In genomic region chr9:107634406-107635278, GRCm38 (mm10) we compare ENCODE assay signal across 8 mouse cellular contexts. TPM values are rescaled to one million over a fixed set of nuclear protein-coding genes. Genes with fewer than 3 reads are reported as not detected.
DNase-seq lines count a peak whose midpoint lies in the region; ATAC-seq and TF ChIP-seq lines count a peak whose summit lies in the region.

No protein-coding gene starts in this region.

- DNase-seq in cerebellum, adult 2 months, result no peak
- peak; percentile 51 for DNase-seq in thymus, adult 2 months
- no peak for DNase-seq in thymus, postnatal 10 days (ENCODE audit: low spot score in 2 of 2)
- no peak for DNase-seq in retina, postnatal 1 day
- no peak for DNase-seq in retina, embryonic 14.5 days (ENCODE audit: low spot score)

- peak overlapping the region; percentile 60 for H3K27ac ChIP-seq in cerebellum, adult 2 months (ENCODE audit: insufficient read depth, low read length)
- peak overlapping the region; percentile 77 for H3K27ac ChIP-seq in thymus, adult 2 months (ENCODE audit: control insufficient read depth, insufficient read depth, low read length)
- peak overlapping the region; percentile 83 for H3K27ac ChIP-seq in intestine, postnatal 0 days (ENCODE audit: low read depth, low read length)

- TF ChIP-seq POLR2A in cerebellum, adult 2 months (IDR thresholded peaks at IDR 0.05; ENCODE audit: borderline replicate concordance, insufficient read depth, low read length), result no peak
- no peak for TF ChIP-seq POLR2A in thymus, adult 2 months (IDR thresholded peaks at IDR 0.05; ENCODE audit: control insufficient read depth, extremely low read depth, insufficient read depth, low read length, poor library complexity)

- no peaks in the 10 kb centered on the region for H3K9me3 ChIP-seq in intestine, postnatal 0 days (ENCODE audit: control insufficient read depth)

- ATAC-seq in cerebellum, adult (ENCODE audit: insufficient number of reproducible peaks, low FRiP score, low TSS enrichment), result no peak
- ATAC-seq in intestine, postnatal 0 days, result peak; percentile 3
- 0 out of 2 replicates have a peak, but pooled peaks have one; percentile 0 for ATAC-seq in neutrophil, adult 5-6 weeks (ENCODE audit: extremely low read depth, insufficient number of reproducible peaks, low FRiP score, poor library complexity, severe bottlenecking)

- H3K27me3 ChIP-seq in cerebellum, adult 2 months (ENCODE audit: control insufficient read depth, insufficient read depth, low read length), result no peaks in the 10 kb centered on the region
- H3K27me3 ChIP-seq in thymus, adult 2 months (ENCODE audit: control insufficient read depth, insufficient read depth, low read length), result no peaks in the 10 kb centered on the region
- H3K27me3 ChIP-seq in intestine, postnatal 0 days (replicated peaks; ENCODE audit: control insufficient read depth, insufficient read depth, low read length), result no peaks in the 10 kb centered on the region

- 3% methylated on average over 35 of the region's 35 CpGs for WGBS in cerebellum, adult 2 months
- WGBS in thymus, adult 2 months, result under 1% methylated on average over 35 of the region's 35 CpGs
- WGBS in intestine, postnatal 0 days, result 2% methylated on average over 35 of the region's 35 CpGs

- no peak for TF ChIP-seq CTCF in cerebellum, adult 2 months (IDR thresholded peaks at IDR 0.05; ENCODE audit: borderline replicate concordance, insufficient read depth, low read depth, low read length)
- TF ChIP-seq CTCF in thymus, adult 2 months (IDR thresholded peaks at IDR 0.05; ENCODE audit: borderline replicate concordance, control insufficient read depth, extremely low read depth, insufficient read depth, low read length, poor library complexity), result no peak
- TF ChIP-seq CTCF in intestine, postnatal 0 days (IDR thresholded peaks at IDR 0.05; ENCODE audit: low read depth), result 0 out of 2 replicates have a peak, but pooled peaks have one; percentile 1

- peak overlapping the region; percentile 87 for H3K9ac ChIP-seq in intestine, postnatal 0 days (ENCODE audit: low read depth, low read length)

- peaks cover 8% of the 10 kb centered on the region for H3K4me1 ChIP-seq in cerebellum, adult 2 months (ENCODE audit: control insufficient read depth, insufficient read depth, low read length)
- peaks cover 37% of the 10 kb centered on the region for H3K4me1 ChIP-seq in thymus, adult 2 months (replicated peaks; ENCODE audit: control insufficient read depth, insufficient read depth, low read length)
- H3K4me1 ChIP-seq in intestine, postnatal 0 days (replicated peaks; ENCODE audit: control insufficient read depth, insufficient read depth, low read length), result 0 out of 2 replicates have a peak, but pooled peaks cover 10% of the 10 kb centered on the region

- H3K4me3 ChIP-seq in cerebellum, adult 2 months (replicated peaks; ENCODE audit: insufficient read depth, low read depth, low read length), result peak overlapping the region; percentile 87
- peak overlapping the region; percentile 85 for H3K4me3 ChIP-seq in thymus, adult 2 months (ENCODE audit: control insufficient read depth, insufficient read depth, low read length)
- peak overlapping the region; percentile 95 for H3K4me3 ChIP-seq in intestine, postnatal 0 days (ENCODE audit: low read depth, low read length)

- peak overlapping the region; percentile 97 for H3K4me2 ChIP-seq in intestine, postnatal 0 days (replicated peaks; ENCODE audit: low read depth)

- H3K36me3 ChIP-seq in thymus, adult 2 months (ENCODE audit: control insufficient read depth, insufficient read depth, low read length), result no peaks in the 10 kb centered on the region
- H3K36me3 ChIP-seq in intestine, postnatal 0 days (ENCODE audit: control insufficient read depth, insufficient read depth), result no peaks in the 10 kb centered on the region

RNA-seq across cellular contexts. Expression of gene Gnai2, which starts 0.5 kb away (rescaled TPM):
- polyA plus RNA-seq in cerebellum, adult 2 months (2012; rRNA removed), result 273 and 301 TPM in 2 replicates
- 1,154 and 1,267 TPM in 2 replicates for polyA plus RNA-seq in thymus, adult 2 months (2012; rRNA removed)
- polyA plus RNA-seq in intestine, postnatal 0 days (2015; fragmentation: Nextera tagmentation; extraction: Ambion mirVana), result 245 and 265 TPM in 2 replicates
- total RNA-seq in neutrophil, adult 5-6 weeks (2017), result 1,051 and 1,081 TPM in 2 replicates

RNA-seq across cellular contexts. Expression of gene Sema3b, which starts 25.6 kb away (rescaled TPM):
- polyA plus RNA-seq in cerebellum, adult 2 months (2012; rRNA removed), result 3.9 and 6.4 TPM in 2 replicates
- 4.3 and 4.9 TPM in 2 replicates for polyA plus RNA-seq in thymus, adult 2 months (2012; rRNA removed)
- 37.1 and 37.3 TPM in 2 replicates for polyA plus RNA-seq in intestine, postnatal 0 days (2015; fragmentation: Nextera tagmentation; extraction: Ambion mirVana)
- total RNA-seq in neutrophil, adult 5-6 weeks (2017), result 0.12 TPM in 2 replicates

RNA-seq across cellular contexts. Expression of gene Slc38a3, which starts 34.7 kb away (rescaled TPM):
- polyA plus RNA-seq in cerebellum, adult 2 months (2012; rRNA removed), result 145 and 152 TPM in 2 replicates
- polyA plus RNA-seq in thymus, adult 2 months (2012; rRNA removed), result 9.1 and 11.2 TPM in 2 replicates
- polyA plus RNA-seq in intestine, postnatal 0 days (2015; fragmentation: Nextera tagmentation; extraction: Ambion mirVana), result 15.5 and 15.6 TPM in 2 replicates
- not detected in 2 replicates for total RNA-seq in neutrophil, adult 5-6 weeks (2017)

RNA-seq across cellular contexts. Expression of gene Gnat1, which starts 44.9 kb away (rescaled TPM):
- 0.15 and 0.36 TPM in 2 replicates for polyA plus RNA-seq in cerebellum, adult 2 months (2012; rRNA removed)
- 0.13 and 0.34 TPM in 2 replicates for polyA plus RNA-seq in thymus, adult 2 months (2012; rRNA removed)
- 1.6 and 1.9 TPM in 2 replicates for polyA plus RNA-seq in intestine, postnatal 0 days (2015; fragmentation: Nextera tagmentation; extraction: Ambion mirVana)
- total RNA-seq in neutrophil, adult 5-6 weeks (2017), result 1.7 TPM in 1 of 2 replicates, not detected in the other

RNA-seq across cellular contexts. Expression of gene Ifrd2, which starts 47.2 kb away (rescaled TPM):
- polyA plus RNA-seq in cerebellum, adult 2 months (2012; rRNA removed), result 20.2 and 23.4 TPM in 2 replicates
- polyA plus RNA-seq in thymus, adult 2 months (2012; rRNA removed), result 65.1 and 67.4 TPM in 2 replicates
- 36.9 and 38.9 TPM in 2 replicates for polyA plus RNA-seq in intestine, postnatal 0 days (2015; fragmentation: Nextera tagmentation; extraction: Ambion mirVana)
- 11.2 and 20.1 TPM in 2 replicates for total RNA-seq in neutrophil, adult 5-6 weeks (2017)
